Mouse (Mus musculus) brain, adult 2 months (tissue): ENCODE data around the gene Gm19345.

Source experiments
- DNase-seq: peaks from one replicate; pipeline ENCODE4 v3.0.0; 2011; ENCODE audit warnings: low read depth, low spot score

Gm19345 gene

DNA sequence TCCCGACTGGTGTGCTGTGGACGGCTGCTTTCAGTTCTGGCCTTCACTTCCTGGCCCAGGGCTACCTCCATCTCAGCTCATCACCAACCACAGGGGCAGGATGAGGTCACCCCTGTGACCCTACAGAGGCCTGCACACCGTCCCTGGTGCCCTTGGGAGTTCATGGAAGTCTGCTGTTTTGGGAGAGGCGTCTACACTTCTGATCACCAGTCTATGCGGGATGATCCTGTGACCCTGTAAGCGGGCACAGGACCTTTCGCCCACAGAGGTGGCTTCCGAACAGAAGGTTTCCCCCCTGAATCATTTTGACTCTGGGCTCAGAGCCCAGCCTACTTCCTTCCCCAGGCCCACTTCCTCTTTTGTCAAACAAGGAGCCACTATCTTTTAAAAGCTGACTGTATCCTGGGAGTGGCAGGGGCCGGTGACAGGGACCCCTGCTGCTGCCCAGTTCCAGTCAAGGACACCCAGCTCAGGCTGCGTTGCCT lies 19.4 kb downstream of the Gm19345 start:
- DNase-seq, result no peak

DNA sequence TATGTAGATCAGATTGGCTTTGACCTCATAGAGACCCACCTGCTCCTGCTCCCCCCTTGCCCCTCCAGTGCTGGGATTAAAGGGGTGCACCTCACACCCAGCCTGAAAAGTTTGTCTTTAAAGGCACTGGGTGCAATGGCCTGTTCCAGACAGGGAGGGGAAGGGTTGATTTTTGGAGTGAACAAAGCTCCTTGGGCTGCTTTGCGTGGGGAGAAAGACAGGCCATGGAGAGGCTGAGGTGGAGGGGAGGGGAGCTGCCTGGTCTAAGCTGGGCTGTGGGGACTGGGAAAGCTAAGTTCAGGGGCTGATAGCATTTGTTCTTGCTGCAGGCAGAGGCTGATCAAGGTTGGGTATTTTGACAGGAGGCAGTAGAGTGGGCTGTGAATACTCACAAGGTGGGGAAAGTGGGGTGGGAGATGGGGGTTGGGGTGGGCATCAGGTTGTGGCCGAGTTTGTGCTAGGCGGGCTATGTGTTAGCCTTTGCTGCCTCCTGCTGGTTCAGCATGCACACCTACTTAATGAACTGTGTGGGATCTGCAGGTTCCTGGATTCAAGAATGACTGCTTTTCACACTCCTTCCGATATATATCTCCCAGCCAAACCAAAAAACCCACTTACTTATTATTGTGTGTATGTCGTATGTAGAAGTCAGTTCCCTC lies 20.3 kb downstream of the Gm19345 start:
- peak; percentile 16 for DNase-seq

DNA sequence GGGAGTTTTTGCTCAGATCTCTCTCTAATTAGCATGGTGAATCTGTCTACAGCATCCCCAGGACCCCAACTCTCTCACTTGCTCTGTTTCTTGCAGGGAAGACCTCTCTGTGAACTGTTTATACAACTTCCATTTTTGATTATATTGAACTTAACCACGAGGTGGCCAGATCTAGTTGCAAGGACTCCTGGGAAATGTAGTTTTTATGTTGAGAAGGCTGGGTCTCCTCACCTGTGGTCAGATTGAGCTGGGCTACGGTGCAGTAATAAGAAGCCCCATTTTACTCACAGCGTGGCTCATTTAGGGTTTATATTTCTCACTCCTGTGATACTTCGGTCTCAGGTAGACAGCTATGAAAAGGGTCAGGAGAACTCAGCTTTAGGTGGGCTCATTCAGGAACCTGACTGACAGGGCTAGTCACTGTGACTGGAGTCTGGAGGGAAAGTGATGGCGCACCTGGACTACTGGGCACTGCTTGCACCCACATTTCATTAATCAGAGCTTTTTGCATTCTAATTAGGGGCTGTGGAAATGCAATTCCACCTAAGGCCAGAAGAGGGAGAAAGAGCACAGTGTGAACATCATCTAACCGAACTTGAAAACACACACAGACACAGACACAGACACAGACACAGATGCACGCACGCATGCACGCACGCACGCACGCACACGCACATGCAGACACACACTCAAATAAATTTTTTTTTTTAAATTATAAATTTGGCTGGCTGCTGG lies 24.3 kb downstream of the Gm19345 start:
- peak; percentile 54 for DNase-seq

- no peak for DNase-seq
These were observed 25.1 kb downstream of the Gm19345 start for GRCm38 (mm10) chr7:19876781-19877425.

- no peak for DNase-seq
These were observed 29.0 kb downstream of the Gm19345 start for GRCm38 (mm10) chr7:19880754-19881153.

- no peak for DNase-seq
These were observed 36.0 kb downstream of the Gm19345 start, which contains the start of gene Ceacam19 for GRCm38 (mm10) chr7:19887849-19888248. TSS of gene Ceacam19 (minus strand) at chr7:19887965.

DNA sequence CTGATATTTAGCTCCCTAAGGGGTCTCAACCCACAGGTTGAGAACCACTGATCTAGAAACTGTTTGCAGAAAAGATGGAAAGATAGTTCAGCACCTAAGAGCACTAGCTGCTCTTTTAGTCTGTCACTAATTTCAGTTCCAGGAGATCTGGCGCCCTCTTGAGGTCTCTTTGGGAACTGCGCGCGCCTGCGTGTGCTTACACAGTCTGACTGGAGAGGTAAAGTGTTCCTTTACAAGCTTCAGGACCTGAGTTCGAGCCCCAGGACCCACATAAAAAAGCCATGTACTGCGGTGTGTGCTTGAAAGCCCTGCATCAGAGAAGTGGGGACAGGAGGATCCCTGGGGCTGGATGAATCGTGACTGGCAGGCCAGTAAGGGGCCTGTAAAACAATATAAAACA lies 38.1 kb downstream of the Gm19345 start:
- peak; percentile 17 for DNase-seq
